Mouse (Mus musculus) left cerebral cortex, postnatal 10 days (tissue): ENCODE data around the gene Clns1a. TPM values are rescaled to one million over a fixed set of nuclear protein-coding genes. Genes with fewer than 3 reads are reported as not detected.
A peak's percentile ranks its signal among the peaks of the same experiment; 100 is the strongest.

Experiments used
- DNase-seq, 2 experiments: peaks; one replicate each; pipeline ENCODE4 v3.0.0; 2021 to 2022; ENCODE audit warnings: low spot score in 2 of 2, mixed read lengths in 1 of 2; ENCODE audit errors: extremely low spot score in 1 of 2
- intact Hi-C: fragments of 180-260 bp; cut with DNase I; formaldehyde crosslinking; loops from one replicate; pipeline ENCODE4 v1.15.1; 2025
- total RNA-seq, 2 experiments: library from RNA; stranded (reverse); gene quantifications; 2 replicates each; pipeline ENCODE4 v1.2.3; 2021

The Clns1a gene
- total RNA-seq, 2 experiments from 2014 or later: 72.0 to 78.5 TPM

DNA sequence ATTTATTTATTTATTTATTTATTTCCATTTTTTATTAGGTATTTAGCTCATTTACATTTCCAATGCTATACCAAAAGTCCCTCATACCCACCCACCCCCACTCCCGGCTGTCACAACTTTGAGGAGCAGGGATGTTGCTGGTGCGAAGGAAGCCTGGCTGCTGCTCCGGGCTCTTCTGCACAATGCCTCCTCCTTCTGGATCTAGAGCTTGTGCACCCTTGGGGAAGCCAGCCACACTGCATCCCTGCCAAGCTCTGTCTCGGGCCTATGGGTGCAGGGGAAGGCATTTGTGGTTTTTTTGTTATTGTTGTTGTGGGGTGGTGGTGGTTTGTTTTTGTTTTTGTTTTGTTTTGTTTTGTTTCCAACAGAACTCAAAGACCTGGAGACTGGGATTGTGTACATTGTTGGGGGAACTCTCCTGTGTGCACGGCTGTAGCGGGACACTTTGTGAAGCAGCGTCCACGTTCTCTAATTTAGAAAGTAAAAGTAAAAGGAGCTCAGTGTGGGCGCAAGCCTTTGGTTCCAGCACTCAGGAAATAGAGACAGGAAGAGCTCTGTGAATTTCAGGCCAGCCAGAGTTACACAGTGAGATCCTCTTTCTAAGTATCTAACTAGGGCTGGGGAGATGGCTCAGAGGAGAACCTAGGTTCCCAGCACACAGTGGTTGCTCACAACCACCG, 52.2 kb downstream of the Clns1a start:
- intact Hi-C loops: loop anchor here (2.0 to 10.0 kb wide), 3 partner anchors 94 to 374 kb away; no protein-coding TSS in a partner anchor
- DNase-seq: no peak

DNA sequence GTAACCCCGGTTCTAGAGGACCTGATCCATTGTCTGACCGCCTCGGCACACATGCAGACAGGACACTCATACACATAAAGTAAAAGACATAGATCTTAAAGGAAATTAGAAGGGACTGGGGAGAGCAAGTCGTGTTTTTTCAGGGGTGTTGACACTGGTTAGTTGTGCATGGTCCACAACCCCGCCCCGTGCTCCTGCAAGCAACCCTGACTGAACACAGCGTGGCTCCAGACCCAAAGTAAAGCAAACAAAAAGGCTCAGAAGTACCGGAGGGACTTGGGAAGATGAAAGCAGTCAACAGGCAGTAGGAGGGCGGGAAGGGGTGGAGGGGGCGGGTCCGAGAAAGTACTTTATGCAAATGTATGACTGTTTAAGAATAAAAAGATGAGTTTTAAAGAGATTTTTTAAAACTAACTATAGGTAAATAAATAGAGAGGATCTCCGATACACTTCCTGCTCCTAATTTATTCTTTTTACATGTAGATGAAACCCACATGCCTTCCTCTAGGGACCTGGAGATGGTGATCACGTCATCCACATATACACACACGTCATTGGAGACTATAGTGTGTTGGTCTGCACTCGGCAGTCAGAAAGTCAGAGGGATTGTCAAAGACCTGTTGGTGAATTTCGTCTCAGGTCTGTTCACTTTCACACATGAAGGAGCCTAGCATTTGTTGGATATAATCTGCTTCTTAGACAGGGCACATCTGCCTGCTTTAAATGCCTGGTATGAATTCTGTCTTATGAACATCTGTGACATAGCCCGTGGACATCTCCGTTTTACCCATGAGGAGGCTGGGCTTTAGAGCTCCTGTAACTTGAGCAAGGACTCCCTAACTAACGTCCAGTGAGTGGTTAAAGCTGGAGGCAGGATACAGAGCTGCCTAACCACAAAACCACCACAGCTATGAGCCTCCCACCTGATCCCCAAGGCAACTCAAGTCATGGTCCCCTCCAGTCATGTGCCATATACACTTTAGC, 53.1 kb downstream of the Clns1a start:
- intact Hi-C loops: loop anchor here (2.0 to 10.0 kb wide), 3 partner anchors 93 to 373 kb away; no protein-coding TSS in a partner anchor
- DNase-seq: peak in 1 of 2 experiments; percentile 64

DNA sequence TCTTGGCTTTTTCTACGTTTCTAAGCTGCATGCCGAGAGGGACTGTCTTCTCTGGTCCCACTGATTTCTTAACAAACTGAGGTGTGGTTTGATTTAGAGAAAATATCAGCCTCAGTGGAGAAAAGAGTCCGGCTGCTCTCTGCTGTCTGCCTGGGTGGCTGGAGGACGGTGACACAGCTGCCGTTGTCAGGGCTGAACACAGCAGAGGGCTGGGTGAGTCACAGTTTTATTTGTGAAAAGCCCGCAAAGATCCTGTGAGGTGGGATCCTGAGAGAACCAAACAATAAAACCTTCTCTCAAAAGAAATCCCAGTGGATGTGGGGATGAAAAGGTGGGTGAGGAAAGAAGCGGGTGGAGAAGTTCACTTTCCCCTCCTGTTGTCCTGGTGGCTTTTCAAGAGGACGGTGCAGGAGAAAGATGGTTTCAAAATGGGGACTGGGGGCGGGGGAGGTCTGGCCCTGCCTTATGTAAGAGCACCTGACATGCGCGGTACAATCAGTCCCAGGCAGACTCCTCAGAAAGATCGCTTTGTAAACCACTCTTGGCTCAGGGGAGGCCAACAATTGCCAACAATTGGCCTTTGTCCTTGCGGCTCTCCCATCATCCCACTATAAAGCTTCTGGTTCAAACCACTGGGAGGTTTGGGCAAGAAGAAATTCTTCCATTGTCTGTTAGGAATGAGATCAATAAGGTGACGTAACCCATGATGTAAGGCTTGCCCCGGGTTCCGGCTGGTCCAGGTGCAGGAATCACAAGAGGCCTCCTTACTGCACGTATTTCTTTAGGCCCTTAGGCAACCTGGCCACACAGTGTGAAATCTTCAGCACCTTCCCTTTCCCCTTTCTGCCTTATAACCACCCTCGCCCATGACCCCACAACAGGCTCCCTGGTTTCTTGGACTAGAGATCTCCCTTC, 60.8 kb downstream of the Clns1a start:
- no peak for DNase-seq
- intact Hi-C loops: no loop called here

GRCm38 (mm10) chr7:97764591-97764990, 68.2 kb downstream of the Clns1a start:
- no peak for DNase-seq
- intact Hi-C loops: no loop called here

- intact Hi-C loops: no loop called here
- no peak for DNase-seq
Observed at GRCm38 (mm10) chr7:97765181-97765962, 68.9 kb downstream of the Clns1a start.

DNA sequence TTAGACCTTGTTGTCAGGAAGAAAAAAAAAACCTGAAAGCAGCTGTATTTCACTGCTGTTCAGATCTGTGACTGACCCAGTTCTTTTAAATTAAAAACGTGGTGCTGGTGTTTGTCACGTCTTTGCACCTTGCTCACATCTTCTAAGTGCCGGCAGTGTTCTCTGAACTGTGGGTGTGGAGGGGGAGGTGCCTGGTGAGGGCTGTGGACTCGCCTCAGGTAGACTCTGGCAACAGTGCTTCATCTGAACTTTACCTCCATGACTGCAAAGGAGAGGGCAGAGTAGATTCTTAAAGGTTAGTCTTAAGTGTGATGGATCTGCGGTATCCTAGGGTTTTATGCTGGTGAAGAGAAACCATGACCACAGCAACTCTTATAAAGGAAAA, 69.5 kb downstream of the Clns1a start:
- DNase-seq: no peak
- intact Hi-C loops: no loop called here

DNA sequence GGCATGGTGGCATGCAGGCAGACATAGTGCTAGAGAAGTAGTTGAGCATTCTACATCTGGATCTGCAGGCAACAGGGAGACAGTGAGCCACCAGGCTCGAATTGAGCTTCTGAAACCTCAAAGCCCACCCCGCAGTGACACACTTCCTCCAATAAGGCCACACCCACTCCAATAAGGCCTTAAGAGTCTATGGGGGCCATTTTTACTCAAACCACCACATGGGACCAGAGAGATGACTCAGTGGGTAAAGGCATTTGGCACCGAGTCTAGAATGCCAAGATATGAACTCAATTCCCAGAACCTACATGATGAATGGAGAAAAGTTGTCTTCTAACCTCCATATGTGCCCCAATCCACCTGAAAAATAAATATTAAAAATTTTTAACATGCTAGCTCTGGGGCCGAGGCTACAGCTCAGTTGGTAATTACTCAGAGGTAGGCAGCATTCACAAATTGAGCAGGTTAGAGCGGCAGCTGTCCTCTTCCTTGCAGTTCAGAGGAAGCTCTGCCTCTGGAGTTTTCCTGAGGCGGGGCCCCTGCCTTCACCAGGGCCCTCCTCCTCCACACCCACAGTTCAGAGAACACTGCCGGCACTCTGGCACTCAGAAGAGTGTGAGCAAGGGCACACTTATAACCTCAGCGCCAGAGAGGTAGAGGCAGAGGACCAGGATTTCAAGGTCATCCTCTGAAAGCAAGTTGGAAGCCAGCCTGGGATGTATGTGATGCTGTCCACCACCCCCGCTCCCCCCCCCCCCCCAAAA, 70.2 kb downstream of the Clns1a start:
- intact Hi-C loops: no loop called here
- DNase-seq: no peak

- DNase-seq: no peak
- intact Hi-C loops: no loop called here
Observed at GRCm38 (mm10) chr7:97767841-97768240, 71.4 kb downstream of the Clns1a start.

DNA sequence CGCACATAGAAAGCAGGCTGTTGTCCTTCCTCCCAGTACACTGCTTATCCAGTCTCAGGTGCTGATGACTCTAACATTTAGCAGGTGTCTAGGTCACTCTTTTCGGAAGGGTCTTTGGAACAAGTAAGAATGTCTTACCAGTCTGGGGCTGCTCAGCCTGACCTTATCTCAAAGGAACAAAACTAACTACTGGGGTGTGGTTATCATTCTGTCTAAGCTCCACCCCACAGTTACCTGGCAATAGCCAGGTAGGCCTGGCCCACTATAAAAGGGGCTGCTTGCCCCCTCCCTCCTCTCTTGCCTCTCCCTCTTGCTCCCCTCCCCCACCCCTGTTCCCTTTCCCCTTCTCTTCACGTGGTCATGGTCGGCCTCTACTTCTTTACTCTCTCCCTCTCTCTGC, 72.6 kb downstream of the Clns1a start:
- no peak for DNase-seq
- intact Hi-C loops: no loop called here

Other genes starting within 250 kb of the Clns1a start
- gene Kctd14, start 245.3 kb upstream of the Clns1a start, total RNA-seq: 1 to 10 TPM; 2.3 to 2.7 TPM
- 10 to 100 TPM; 25.9 to 26.0 TPM for gene Ints4, start 215.7 kb upstream of the Clns1a start, total RNA-seq
- 10 to 100 TPM; 24.7 to 24.8 TPM for gene Aamdc, start 117.1 kb upstream of the Clns1a start, total RNA-seq
- gene Rsf1, start 116.7 kb upstream of the Clns1a start, total RNA-seq: 10 to 100 TPM; 36.6 to 38.0 TPM
- 10 to 100 TPM; 22.4 to 24.4 TPM for gene Aqp11, start 41.7 kb downstream of the Clns1a start, total RNA-seq
- 100 to 1,000 TPM; 196 to 202 TPM for gene Pak1, start 91.9 kb downstream of the Clns1a start, total RNA-seq
- gene Gdpd4, start 223.3 kb downstream of the Clns1a start, total RNA-seq: not detected